Mouse (Mus musculus): Measurements from ENCODE around the gene Gabrb2. TPM values are rescaled to one million over a fixed set of nuclear protein-coding genes. Genes with fewer than 3 reads are reported as not detected.
A peak's percentile ranks its signal among the peaks of the same experiment; 100 is the strongest.

Gene Gabrb2
- polyA plus RNA-seq, 1 experiment from 2014 or later: 6.7 TPM

DNA sequence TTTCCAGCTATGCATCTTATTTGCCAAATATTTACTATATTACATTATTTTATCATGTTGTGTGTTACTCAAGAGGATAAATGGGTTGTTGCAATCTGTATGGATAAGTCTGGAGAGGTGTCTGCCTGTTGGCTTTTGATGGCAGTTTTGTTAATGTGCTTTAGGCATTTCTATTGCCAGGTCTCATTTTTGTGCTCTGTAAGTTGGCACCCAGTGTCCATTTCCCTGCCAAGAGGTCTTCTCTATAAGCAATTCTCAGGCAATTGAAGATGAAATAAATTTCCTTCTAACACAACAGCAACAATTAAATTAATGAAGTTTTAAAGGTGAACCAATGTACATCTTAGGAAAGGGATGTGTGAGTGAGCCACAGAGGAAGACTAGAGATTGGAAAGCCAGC, 11.9 kb downstream of the Gabrb2 start:
- Histone ChIP-seq H3K4me3 (ENCODE audit: low read depth, low read length) (no peak overlapping the region), H3K4me2 (ENCODE audit: low read depth, low read length, severe bottlenecking) (no peak overlapping the region), H3K9me3 (ENCODE audit: control insufficient read depth, low read length) (no peaks in the 10 kb centered on the region), H3K4me1 (replicated peaks; ENCODE audit: control insufficient read depth, insufficient read depth, low read length) (no peaks in the 10 kb centered on the region), H3K27ac (ENCODE audit: low read depth, low read length) (no peak overlapping the region), H3K36me3 (ENCODE audit: control insufficient read depth, insufficient read depth, low read length) (no peaks in the 10 kb centered on the region), H3K27me3 (ENCODE audit: control insufficient read depth, insufficient read depth, low read length) (no peaks in the 10 kb centered on the region), H3K9ac (ENCODE audit: low read length) (no peak overlapping the region)
- DNase-seq (ENCODE audit: low spot score) (no peak), ATAC-seq (replicated peaks; ENCODE audit: low FRiP score) (no peak)

DNA sequence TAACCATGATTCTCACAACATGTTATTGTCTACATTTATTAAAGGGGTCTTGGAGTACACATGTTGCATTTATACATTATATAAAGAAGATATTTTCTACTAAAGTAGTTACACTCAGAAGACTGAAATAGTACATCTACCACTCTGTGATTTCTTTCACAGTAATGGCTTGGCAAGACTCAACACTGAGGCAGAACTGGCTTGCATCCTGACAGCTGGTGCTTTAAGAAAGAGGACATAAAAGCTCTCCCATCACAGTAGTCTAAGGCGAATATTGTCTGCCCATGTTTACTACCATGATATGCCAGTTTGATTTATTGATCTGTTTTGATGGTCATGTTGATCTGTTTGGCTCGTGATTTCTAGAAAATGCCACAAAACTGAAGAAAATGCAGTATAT, 19.4 kb downstream of the Gabrb2 start:
- no peak for DNase-seq (ENCODE audit: low spot score)
- no peak for ATAC-seq (replicated peaks; ENCODE audit: low FRiP score)
- H3K27ac ChIP-seq (ENCODE audit: low read depth, low read length): no peak overlapping the region
- no peak overlapping the region for H3K9ac ChIP-seq (ENCODE audit: low read length)
- no peaks in the 10 kb centered on the region for H3K9me3 ChIP-seq (ENCODE audit: control insufficient read depth, low read length)
- H3K27me3 ChIP-seq (ENCODE audit: control insufficient read depth, insufficient read depth, low read length): no peaks in the 10 kb centered on the region
- no peaks in the 10 kb centered on the region for H3K4me1 ChIP-seq (replicated peaks; ENCODE audit: control insufficient read depth, insufficient read depth, low read length)
- H3K4me3 ChIP-seq (ENCODE audit: low read depth, low read length): no peak overlapping the region
- no peak overlapping the region for H3K4me2 ChIP-seq (ENCODE audit: low read depth, low read length, severe bottlenecking)
- no peaks in the 10 kb centered on the region for H3K36me3 ChIP-seq (ENCODE audit: control insufficient read depth, insufficient read depth, low read length)
- WGBS: 91% methylated on average over 2 of the region's 2 CpGs

DNA sequence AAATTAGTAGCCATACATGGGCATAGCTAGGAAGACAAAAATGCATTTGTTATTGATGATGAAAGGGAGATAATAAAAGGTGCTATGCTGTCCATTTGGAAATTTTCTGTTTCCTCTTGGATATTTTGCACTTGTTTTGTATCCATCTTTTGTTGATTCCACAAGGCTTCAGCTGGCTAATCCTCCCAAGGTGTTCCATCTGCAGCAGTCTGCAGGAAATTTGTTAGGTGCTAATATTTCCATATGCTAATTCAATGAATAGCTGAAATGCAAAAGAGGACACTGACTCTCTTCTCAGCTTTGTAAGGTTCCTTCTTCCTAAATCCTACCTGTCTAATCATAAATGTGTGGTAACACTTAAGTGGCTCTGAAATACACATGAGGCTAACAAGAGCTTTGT, 24.1 kb downstream of the Gabrb2 start:
- ATAC-seq (replicated peaks; ENCODE audit: low FRiP score) (no peak), DNase-seq (ENCODE audit: low spot score) (no peak)
- H3K4me1 ChIP-seq (replicated peaks; ENCODE audit: control insufficient read depth, insufficient read depth, low read length): no peaks in the 10 kb centered on the region
- no peak overlapping the region for H3K9ac ChIP-seq (ENCODE audit: low read length)
- H3K36me3 ChIP-seq (ENCODE audit: control insufficient read depth, insufficient read depth, low read length): no peaks in the 10 kb centered on the region
- H3K27me3 ChIP-seq (ENCODE audit: control insufficient read depth, insufficient read depth, low read length): no peaks in the 10 kb centered on the region
- no peak overlapping the region for H3K4me2 ChIP-seq (ENCODE audit: low read depth, low read length, severe bottlenecking)
- no peak overlapping the region for H3K27ac ChIP-seq (ENCODE audit: low read depth, low read length)
- H3K4me3 ChIP-seq (ENCODE audit: low read depth, low read length): no peak overlapping the region
- no peaks in the 10 kb centered on the region for H3K9me3 ChIP-seq (ENCODE audit: control insufficient read depth, low read length)

DNA sequence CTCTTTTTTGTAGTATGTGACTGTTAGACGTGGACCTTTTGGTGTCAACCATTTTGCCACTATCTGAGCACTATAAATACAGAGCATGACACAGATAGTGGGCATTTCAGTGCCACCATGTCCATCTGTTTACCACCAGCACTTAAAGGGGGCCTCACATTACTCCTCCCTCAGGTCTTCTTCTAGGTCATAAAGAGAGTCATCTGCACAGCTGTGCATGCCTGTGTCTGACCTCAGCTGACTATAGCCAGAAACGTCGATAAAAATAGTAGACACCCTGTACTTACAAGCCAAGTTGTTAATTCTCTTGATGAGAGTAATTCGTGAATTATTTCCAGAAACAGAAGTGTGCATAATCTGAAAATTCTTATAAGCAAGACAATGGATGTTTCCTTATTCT, 29.4 kb downstream of the Gabrb2 start:
- WGBS: 81% methylated on average over 4 of the region's 4 CpGs
- no peak for ATAC-seq (replicated peaks; ENCODE audit: low FRiP score)
- H3K4me3 ChIP-seq (ENCODE audit: low read depth, low read length): no peak overlapping the region
- H3K36me3 ChIP-seq (ENCODE audit: control insufficient read depth, insufficient read depth, low read length): no peaks in the 10 kb centered on the region
- H3K4me2 ChIP-seq (ENCODE audit: low read depth, low read length, severe bottlenecking): no peak overlapping the region
- H3K4me1 ChIP-seq (replicated peaks; ENCODE audit: control insufficient read depth, insufficient read depth, low read length): no peaks in the 10 kb centered on the region
- no peak for DNase-seq (ENCODE audit: low spot score)
- H3K9ac ChIP-seq (ENCODE audit: low read length): no peak overlapping the region
- H3K27me3 ChIP-seq (ENCODE audit: control insufficient read depth, insufficient read depth, low read length): no peaks in the 10 kb centered on the region
- H3K9me3 ChIP-seq (ENCODE audit: control insufficient read depth, low read length): no peaks in the 10 kb centered on the region
- no peak overlapping the region for H3K27ac ChIP-seq (ENCODE audit: low read depth, low read length)

DNA sequence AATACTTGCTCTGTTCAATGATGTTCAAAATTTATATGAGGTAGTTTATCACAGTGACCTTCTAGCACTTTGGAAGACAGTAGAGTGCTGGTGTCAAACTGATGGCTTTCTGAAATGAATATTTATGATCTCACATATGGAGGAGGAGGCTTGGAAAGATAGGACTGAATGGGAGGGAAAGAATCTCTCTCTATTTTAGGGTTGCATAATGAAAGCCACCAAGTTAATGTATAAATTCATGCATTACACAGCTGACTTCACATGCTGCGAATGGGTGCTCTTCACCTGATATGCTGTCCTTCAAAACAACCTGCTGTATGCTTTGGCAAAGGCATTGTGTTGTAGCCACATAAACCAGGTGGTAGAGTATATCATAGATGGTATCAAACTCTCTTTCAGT, 44.6 kb downstream of the Gabrb2 start:
- ATAC-seq (replicated peaks; ENCODE audit: low FRiP score): no peak
- no peaks in the 10 kb centered on the region for H3K36me3 ChIP-seq (ENCODE audit: control insufficient read depth, insufficient read depth, low read length)
- H3K27me3 ChIP-seq (ENCODE audit: control insufficient read depth, insufficient read depth, low read length): no peaks in the 10 kb centered on the region
- no peak overlapping the region for H3K4me3 ChIP-seq (ENCODE audit: low read depth, low read length)
- no peak for DNase-seq (ENCODE audit: low spot score)
- no peak overlapping the region for H3K4me2 ChIP-seq (ENCODE audit: low read depth, low read length, severe bottlenecking)
- no peaks in the 10 kb centered on the region for H3K9me3 ChIP-seq (ENCODE audit: control insufficient read depth, low read length)
- WGBS: 86% methylated on average over 1 of the region's 1 CpGs
- no peak overlapping the region for H3K27ac ChIP-seq (ENCODE audit: low read depth, low read length)
- H3K4me1 ChIP-seq (replicated peaks; ENCODE audit: control insufficient read depth, insufficient read depth, low read length): no peaks in the 10 kb centered on the region
- no peak overlapping the region for H3K9ac ChIP-seq (ENCODE audit: low read length)

DNA sequence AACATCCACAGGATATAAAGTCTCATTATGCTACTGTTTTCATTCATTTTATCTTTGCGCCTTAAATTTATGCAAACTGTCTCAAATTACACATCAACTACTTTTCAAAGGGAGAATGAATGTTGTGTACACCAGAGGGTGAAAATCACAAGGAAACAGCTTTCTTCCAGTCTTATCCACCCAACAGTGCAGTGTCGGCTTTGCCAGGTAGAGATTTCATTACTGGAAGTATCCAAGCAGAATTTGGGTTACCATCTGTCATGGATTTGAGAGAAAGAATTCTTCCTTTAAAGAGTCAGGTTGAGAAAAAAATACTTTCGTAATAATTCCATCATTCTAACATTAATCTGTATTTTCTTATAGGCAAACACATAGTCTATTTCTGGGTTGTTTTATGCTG, 48.8 kb downstream of the Gabrb2 start:
- Histone ChIP-seq H3K27me3 (ENCODE audit: control insufficient read depth, insufficient read depth, low read length) (no peaks in the 10 kb centered on the region), H3K9me3 (ENCODE audit: control insufficient read depth, low read length) (no peaks in the 10 kb centered on the region), H3K9ac (ENCODE audit: low read length) (no peak overlapping the region), H3K4me3 (ENCODE audit: low read depth, low read length) (no peak overlapping the region), H3K36me3 (ENCODE audit: control insufficient read depth, insufficient read depth, low read length) (no peaks in the 10 kb centered on the region), H3K27ac (ENCODE audit: low read depth, low read length) (no peak overlapping the region), H3K4me1 (replicated peaks; ENCODE audit: control insufficient read depth, insufficient read depth, low read length) (no peaks in the 10 kb centered on the region), H3K4me2 (ENCODE audit: low read depth, low read length, severe bottlenecking) (no peak overlapping the region)
- no peak for DNase-seq (ENCODE audit: low spot score)
- WGBS: 92% methylated on average over 3 of the region's 3 CpGs
- no peak for ATAC-seq (replicated peaks; ENCODE audit: low FRiP score)

DNA sequence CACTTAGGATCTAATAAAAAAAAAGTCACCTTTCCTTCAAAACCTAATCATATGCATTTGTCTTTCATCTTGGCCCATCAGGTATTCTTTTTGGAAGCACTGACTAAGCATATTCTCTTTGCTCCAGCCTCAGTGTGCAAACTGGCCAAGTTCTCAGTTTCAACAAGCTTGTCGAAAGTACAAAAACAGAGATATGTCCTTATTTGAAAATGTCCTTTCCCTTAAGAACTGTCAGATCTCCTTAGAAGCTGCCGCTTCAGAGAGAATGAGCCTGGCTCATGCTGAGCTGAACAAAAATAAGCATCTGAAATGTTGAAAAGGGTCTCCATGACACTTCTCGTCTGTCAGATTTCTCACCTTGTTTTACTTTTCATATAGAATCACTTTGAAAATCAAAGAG, 55.0 kb downstream of the Gabrb2 start:
- no peak overlapping the region for H3K9ac ChIP-seq (ENCODE audit: low read length)
- H3K4me3 ChIP-seq (ENCODE audit: low read depth, low read length): no peak overlapping the region
- H3K27ac ChIP-seq (ENCODE audit: low read depth, low read length): no peak overlapping the region
- no peaks in the 10 kb centered on the region for H3K36me3 ChIP-seq (ENCODE audit: control insufficient read depth, insufficient read depth, low read length)
- 76% methylated on average over 3 of the region's 3 CpGs for WGBS
- H3K9me3 ChIP-seq (ENCODE audit: control insufficient read depth, low read length): no peaks in the 10 kb centered on the region
- no peaks in the 10 kb centered on the region for H3K27me3 ChIP-seq (ENCODE audit: control insufficient read depth, insufficient read depth, low read length)
- ATAC-seq (replicated peaks; ENCODE audit: low FRiP score) (no peak), DNase-seq (ENCODE audit: low spot score) (no peak)
- H3K4me2 ChIP-seq (ENCODE audit: low read depth, low read length, severe bottlenecking): no peak overlapping the region
- H3K4me1 ChIP-seq (replicated peaks; ENCODE audit: control insufficient read depth, insufficient read depth, low read length): no peaks in the 10 kb centered on the region

DNA sequence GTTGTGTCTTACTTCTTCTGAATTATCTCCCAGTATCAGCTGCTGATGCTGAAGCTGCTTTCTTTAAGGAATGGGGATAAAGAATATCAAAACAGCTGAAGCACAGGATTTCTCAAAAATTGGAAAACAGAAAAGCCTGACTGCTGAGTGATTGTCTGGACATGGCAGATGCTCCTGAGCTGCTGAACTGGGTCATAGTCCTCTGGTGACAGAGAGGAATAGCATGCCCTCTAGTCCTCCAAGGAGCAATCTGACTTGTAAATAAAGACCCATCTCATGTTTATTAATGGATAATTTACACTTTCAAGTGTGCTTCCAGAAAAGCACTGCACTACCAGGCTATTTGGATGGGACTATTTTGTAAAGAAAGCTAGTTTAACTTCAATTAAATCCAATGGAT, 68.1 kb downstream of the Gabrb2 start:
- no peak for ATAC-seq (replicated peaks; ENCODE audit: low FRiP score)

DNA sequence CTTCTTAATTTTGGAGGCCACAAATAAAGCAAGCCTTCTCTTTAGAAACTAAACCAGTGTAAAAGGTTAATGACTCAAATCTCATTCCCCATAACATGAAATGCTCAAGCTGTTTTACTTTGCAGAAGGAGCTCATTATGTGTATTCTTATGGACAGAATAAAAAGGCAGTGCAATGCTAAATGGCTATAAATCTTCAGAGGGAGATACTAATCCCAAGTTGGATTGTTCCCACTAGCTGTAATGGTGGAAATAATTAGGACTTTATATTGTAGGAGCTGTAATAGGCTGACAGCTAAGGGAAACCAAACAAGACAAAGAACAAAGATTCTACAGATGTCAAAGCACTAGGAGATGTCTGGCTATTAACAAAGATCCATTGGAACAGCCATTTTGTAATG, 81.6 kb downstream of the Gabrb2 start:
- H3K4me2 ChIP-seq (ENCODE audit: low read depth, low read length, severe bottlenecking): no peak overlapping the region
- H3K36me3 ChIP-seq (ENCODE audit: control insufficient read depth, insufficient read depth, low read length): no peaks in the 10 kb centered on the region
- no peaks in the 10 kb centered on the region for H3K9me3 ChIP-seq (ENCODE audit: control insufficient read depth, low read length)
- H3K9ac ChIP-seq (ENCODE audit: low read length): no peak overlapping the region
- H3K27ac ChIP-seq (ENCODE audit: low read depth, low read length): no peak overlapping the region
- no peak overlapping the region for H3K4me3 ChIP-seq (ENCODE audit: low read depth, low read length)
- ATAC-seq (replicated peaks; ENCODE audit: low FRiP score) (peak; percentile 86), DNase-seq (ENCODE audit: low spot score) (no peak)
- no peaks in the 10 kb centered on the region for H3K4me1 ChIP-seq (replicated peaks; ENCODE audit: control insufficient read depth, insufficient read depth, low read length)
- no peaks in the 10 kb centered on the region for H3K27me3 ChIP-seq (ENCODE audit: control insufficient read depth, insufficient read depth, low read length)

More for the DNA sequence above, 68.1 kb downstream of the Gabrb2 start:
- Histone ChIP-seq H3K4me3 (ENCODE audit: low read depth, low read length) (no peak overlapping the region), H3K4me1 (replicated peaks; ENCODE audit: control insufficient read depth, insufficient read depth, low read length) (no peaks in the 10 kb centered on the region), H3K9ac (ENCODE audit: low read length) (no peak overlapping the region), H3K36me3 (ENCODE audit: control insufficient read depth, insufficient read depth, low read length) (no peaks in the 10 kb centered on the region), H3K27ac (ENCODE audit: low read depth, low read length) (no peak overlapping the region), H3K9me3 (ENCODE audit: control insufficient read depth, low read length) (no peaks in the 10 kb centered on the region), H3K27me3 (ENCODE audit: control insufficient read depth, insufficient read depth, low read length) (no peaks in the 10 kb centered on the region), H3K4me2 (ENCODE audit: low read depth, low read length, severe bottlenecking) (no peak overlapping the region)
- no peak for DNase-seq (ENCODE audit: low spot score)
